Comparison of ENCODE assay signal across 27 mouse cellular contexts in the genomic region with DNA sequence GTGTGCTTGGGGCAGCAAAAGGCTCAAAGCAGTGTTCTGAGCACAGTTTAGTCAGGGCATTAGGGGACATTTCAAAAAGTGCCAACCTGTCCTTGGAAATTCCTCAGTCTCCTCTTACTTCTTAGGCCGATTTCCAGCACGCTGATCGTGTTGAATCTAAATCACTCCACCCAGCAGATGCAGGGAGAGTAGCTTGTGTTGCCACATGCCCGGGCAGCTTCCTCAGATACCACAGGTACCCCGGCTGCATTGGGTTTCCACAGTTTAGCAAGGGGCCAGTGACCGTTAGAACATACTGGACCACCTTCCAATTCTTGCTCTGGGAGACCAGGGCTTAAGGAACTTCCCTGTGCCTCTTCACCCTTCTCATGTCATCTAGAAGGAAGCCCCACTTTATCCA.
DNase-seq lines count a peak whose midpoint lies in the region; ATAC-seq and TF ChIP-seq lines count a peak whose summit lies in the region.
"Had no signal": no experiment of that assay in that cellular context is flagged by ENCODE, and none has a peak within 500 bp of the region (broad histone marks: within the 10 kb centered on the region; RNA-seq: fewer than 3 reads in every experiment).

No protein-coding gene starts in this region.

- no peak overlapping the region for H3K4me2 ChIP-seq in embryonic facial prominence, embryonic 15.5 days (replicated peaks)
- no peak overlapping the region for H3K4me2 ChIP-seq in lung, embryonic 15.5 days
- H3K4me2 ChIP-seq in intestine, postnatal 0 days (replicated peaks; ENCODE audit: low read depth): no peak overlapping the region
- H3K4me2 ChIP-seq in stomach, embryonic 16.5 days (ENCODE audit: low read depth, low read length): no peak overlapping the region
- H3K4me2 ChIP-seq: embryonic facial prominence, embryonic 12.5 days; forebrain, embryonic 12.5 days; heart, embryonic 11.5 days; hindbrain, embryonic 12.5 days; midbrain, embryonic 12.5 days had no signal

- ATAC-seq in embryonic facial prominence, embryonic 15.5 days (ENCODE audit: insufficient number of reproducible peaks, low FRiP score, low TSS enrichment, low read depth): no peak
- ATAC-seq in lung, embryonic 15.5 days (ENCODE audit: borderline replicate concordance, extremely low read depth, low FRiP score, low TSS enrichment): no peak
- ATAC-seq in intestine, postnatal 0 days: no peak
- ATAC-seq in stomach, embryonic 16.5 days (ENCODE audit: insufficient read depth, low FRiP score): no peak
- ATAC-seq: Patski had no signal

- TF ChIP-seq CTCF in intestine, postnatal 0 days (IDR thresholded peaks at IDR 0.05; ENCODE audit: low read depth): no peak

- intact Hi-C loops in heart, postnatal 25 days (cut with DNase I): no loop called here

- peak overlapping the region; percentile 58; the same call in 1 of the 2 replicates for H3K27ac ChIP-seq in embryonic facial prominence, embryonic 15.5 days (replicated peaks)
- no peak overlapping the region for H3K27ac ChIP-seq in embryonic facial prominence, embryonic 10.5 days (replicated peaks)
- H3K27ac ChIP-seq in lung, embryonic 15.5 days: peak overlapping the region; percentile 74
- peak overlapping the region; percentile 41; the same call in 1 of the 2 replicates for H3K27ac ChIP-seq in intestine, postnatal 0 days (ENCODE audit: low read depth, low read length)
- H3K27ac ChIP-seq in stomach, embryonic 16.5 days (ENCODE audit: low read length): peak overlapping the region; percentile 73
- H3K27ac ChIP-seq: embryonic facial prominence, embryonic 12.5 days; forebrain, embryonic 12.5 days; hindbrain, embryonic 12.5 days; liver, embryonic 14.5 days; midbrain, embryonic 12.5 days had no signal

- no peak overlapping the region for H3K4me3 ChIP-seq in embryonic facial prominence, embryonic 15.5 days (replicated peaks)
- H3K4me3 ChIP-seq in embryonic facial prominence, embryonic 10.5 days: no peak overlapping the region
- H3K4me3 ChIP-seq in lung, embryonic 15.5 days: no peak overlapping the region
- H3K4me3 ChIP-seq in intestine, postnatal 0 days (ENCODE audit: low read depth, low read length): no peak overlapping the region
- no peak overlapping the region for H3K4me3 ChIP-seq in stomach, embryonic 16.5 days (replicated peaks; ENCODE audit: low read length)
- H3K4me3 ChIP-seq: embryonic facial prominence, embryonic 12.5 days; erythroblast, embryonic 14.5 days; forebrain, embryonic 12.5 days; hindbrain, embryonic 12.5 days; midbrain, embryonic 12.5 days had no signal

- 66% methylated on average over 6 of the region's 6 CpGs for WGBS in embryonic facial prominence, embryonic 15.5 days
- 78% methylated on average over 6 of the region's 6 CpGs for WGBS in embryonic facial prominence, embryonic 10.5 days
- 65% methylated on average over 6 of the region's 6 CpGs for WGBS in lung, embryonic 15.5 days
- WGBS in intestine, postnatal 0 days: 83% methylated on average over 6 of the region's 6 CpGs
- 78% methylated on average over 6 of the region's 6 CpGs for WGBS in stomach, embryonic 16.5 days

- peaks cover 46% of the 10 kb centered on the region for H3K4me1 ChIP-seq in embryonic facial prominence, embryonic 15.5 days
- H3K4me1 ChIP-seq in embryonic facial prominence, embryonic 10.5 days: peaks cover 42% of the 10 kb centered on the region
- H3K4me1 ChIP-seq in lung, embryonic 15.5 days: peaks cover 47% of the 10 kb centered on the region
- no peaks in the 10 kb centered on the region for H3K4me1 ChIP-seq in intestine, postnatal 0 days (replicated peaks; ENCODE audit: control insufficient read depth, insufficient read depth, low read length)
- H3K4me1 ChIP-seq in stomach, embryonic 16.5 days (ENCODE audit: control insufficient read depth, insufficient read depth, low read length): peaks cover 9% of the 10 kb centered on the region

- DNase-seq in embryonic facial prominence, embryonic 10.5 days (ENCODE audit: low spot score): no peak
- no peak for DNase-seq in lung, postnatal 10 days
- DNase-seq in cerebellum, adult 8-10 months: no peak
- DNase-seq in heart, postnatal 25 days (ENCODE audit: low spot score): no peak
- DNase-seq: adrenal gland, postnatal 25 days; cerebellum, postnatal 14 days; heart, adult 11 months; heart, postnatal 10 days; kidney, adult 9 months; kidney, postnatal 14 days; layer of hippocampus, postnatal 36 days; right cerebral cortex, postnatal 14 days; spleen, adult 18-20 months; thymus, postnatal 25 days had no signal

- no peak overlapping the region for H3K9ac ChIP-seq in embryonic facial prominence, embryonic 15.5 days
- H3K9ac ChIP-seq in lung, embryonic 15.5 days: no peak overlapping the region
- H3K9ac ChIP-seq in intestine, postnatal 0 days (ENCODE audit: low read depth, low read length): no peak overlapping the region
- no peak overlapping the region for H3K9ac ChIP-seq in stomach, embryonic 16.5 days (ENCODE audit: low read length)
- H3K9ac ChIP-seq: embryonic facial prominence, embryonic 12.5 days; forebrain, embryonic 12.5 days; hindbrain, embryonic 12.5 days; liver, embryonic 14.5 days; midbrain, embryonic 12.5 days had no signal

- H3K27me3 ChIP-seq in embryonic facial prominence, embryonic 15.5 days: no peaks in the 10 kb centered on the region
- H3K27me3 ChIP-seq in embryonic facial prominence, embryonic 10.5 days (replicated peaks; ENCODE audit: low read depth, poor library complexity, severe bottlenecking): no peaks in the 10 kb centered on the region
- no peaks in the 10 kb centered on the region for H3K27me3 ChIP-seq in lung, embryonic 15.5 days
- no peaks in the 10 kb centered on the region for H3K27me3 ChIP-seq in intestine, postnatal 0 days (replicated peaks; ENCODE audit: control insufficient read depth, insufficient read depth, low read length)
- no peaks in the 10 kb centered on the region for H3K27me3 ChIP-seq in stomach, embryonic 16.5 days (ENCODE audit: control insufficient read depth, insufficient read depth, low read length)
- H3K27me3 ChIP-seq: embryonic facial prominence, embryonic 12.5 days; forebrain, embryonic 12.5 days; hindbrain, embryonic 12.5 days; midbrain, embryonic 12.5 days; Patski had no signal

- peaks cover 7% of the 10 kb centered on the region; the same call in 1 of the 2 replicates for H3K36me3 ChIP-seq in embryonic facial prominence, embryonic 15.5 days
- H3K36me3 ChIP-seq in embryonic facial prominence, embryonic 10.5 days (replicated peaks): peaks cover 57% of the 10 kb centered on the region
- peaks cover 10% of the 10 kb centered on the region for H3K36me3 ChIP-seq in lung, embryonic 15.5 days
- H3K36me3 ChIP-seq in intestine, postnatal 0 days (ENCODE audit: control insufficient read depth, insufficient read depth): peaks cover 9% of the 10 kb centered on the region; the same call in 1 of the 2 replicates
- H3K36me3 ChIP-seq in stomach, embryonic 16.5 days (ENCODE audit: control insufficient read depth, insufficient read depth, low read length): no peaks in the 10 kb centered on the region
- H3K36me3 ChIP-seq: forebrain, embryonic 12.5 days; G1E; hindbrain, embryonic 12.5 days; midbrain, embryonic 12.5 days had no signal

- no peaks in the 10 kb centered on the region for H3K9me3 ChIP-seq in embryonic facial prominence, embryonic 15.5 days (replicated peaks)
- H3K9me3 ChIP-seq in embryonic facial prominence, embryonic 10.5 days: no peaks in the 10 kb centered on the region
- no peaks in the 10 kb centered on the region for H3K9me3 ChIP-seq in lung, embryonic 15.5 days
- no peaks in the 10 kb centered on the region for H3K9me3 ChIP-seq in intestine, postnatal 0 days (ENCODE audit: control insufficient read depth)
- H3K9me3 ChIP-seq in stomach, embryonic 16.5 days (replicated peaks; ENCODE audit: control insufficient read depth, low read length): no peaks in the 10 kb centered on the region
- H3K9me3 ChIP-seq: embryonic facial prominence, embryonic 12.5 days; forebrain, embryonic 12.5 days; G1E; hindbrain, embryonic 12.5 days; midbrain, embryonic 12.5 days had no signal
